Mouse (Mus musculus): Measurements from ENCODE around the gene Herc3.
"Not testable (repeated sequence)": the region's sequence is repeated elsewhere in the genome, so short reads cannot be mapped to it uniquely, and the experiment has no call there.

The Herc3 gene

GRCm38 (mm10) chr6:58859517-58859916 lies 28.3 kb downstream of the Herc3 start:
- no peak for DNase-seq (ENCODE audit: low read depth, low spot score)

DNA sequence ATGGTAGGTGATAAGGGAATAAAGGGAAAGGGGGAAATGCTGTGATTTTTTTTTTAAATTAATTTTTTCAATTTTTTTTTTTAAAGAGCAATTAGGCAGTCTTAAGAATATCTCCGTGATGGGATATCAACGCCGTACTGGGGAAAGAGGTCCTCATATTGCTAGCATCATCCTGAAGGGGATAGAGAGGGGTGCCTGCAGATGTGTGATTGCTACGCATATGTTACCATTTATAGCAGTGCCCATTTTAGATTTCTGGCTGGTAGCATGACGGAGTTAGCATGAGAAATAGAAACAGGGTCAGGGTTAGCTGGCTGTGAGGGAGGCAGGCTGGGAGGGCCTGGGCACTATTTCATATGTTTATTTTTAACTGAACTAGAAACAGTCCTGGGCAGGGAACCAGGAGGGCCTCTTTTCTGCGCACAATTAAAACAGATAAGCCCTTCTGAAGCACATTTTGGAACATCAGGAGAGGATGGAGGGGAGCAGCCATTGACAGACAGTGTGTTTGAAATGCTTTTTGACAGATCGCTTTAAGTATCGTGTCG lies 31.3 kb downstream of the Herc3 start:
- no peak for DNase-seq (ENCODE audit: low read depth, low spot score)

DNA sequence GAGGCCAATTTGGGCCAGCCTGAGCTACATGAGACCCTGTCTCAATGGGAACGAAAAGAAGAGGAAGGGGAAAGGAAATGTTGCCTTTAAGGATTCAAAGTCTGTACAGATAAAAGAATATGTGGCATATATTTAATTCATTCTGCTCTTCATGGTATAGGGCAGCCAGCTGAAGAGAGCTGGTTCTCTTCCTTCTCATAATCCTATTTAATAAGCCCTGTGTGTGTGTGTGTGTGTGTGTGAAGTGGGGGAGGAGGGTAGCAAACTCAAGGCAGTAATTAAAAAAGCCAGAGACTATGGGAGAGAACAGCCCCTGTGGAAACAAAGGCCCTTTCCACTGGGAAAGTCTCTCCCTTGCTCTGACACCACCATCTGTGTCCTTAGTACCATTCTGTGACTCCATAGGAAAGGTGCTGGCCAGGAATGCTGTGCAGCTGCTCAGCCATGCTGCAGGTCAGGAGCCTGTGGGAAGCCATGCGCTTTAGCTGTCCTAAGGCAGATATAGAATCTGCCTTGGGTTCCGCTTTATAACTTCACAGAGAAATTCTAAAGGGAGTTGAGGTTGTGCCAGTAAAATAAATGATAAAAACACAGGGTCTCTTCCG lies 32.5 kb downstream of the Herc3 start:
- DNase-seq (ENCODE audit: low read depth, low spot score) = no peak

DNA sequence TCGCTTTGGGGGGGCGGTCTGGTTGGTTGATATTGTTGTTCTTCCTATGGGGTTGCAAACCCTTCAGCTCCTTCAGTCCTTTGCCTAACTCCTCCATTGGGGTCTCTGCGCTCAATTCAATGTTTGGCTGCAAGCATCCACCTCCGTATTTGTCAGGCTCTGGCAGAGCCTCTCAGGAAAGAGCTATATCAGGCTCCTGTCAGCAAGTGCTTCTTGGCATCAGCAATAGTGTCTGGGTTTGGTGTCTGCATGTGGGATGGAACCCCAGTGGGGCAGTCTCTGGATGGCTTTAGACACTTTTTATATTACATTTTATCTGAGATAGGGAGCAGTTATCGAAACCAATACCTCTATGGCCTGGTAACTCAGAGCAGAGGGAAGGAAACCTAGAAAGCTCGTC lies 36.6 kb downstream of the Herc3 start:
- DNase-seq (ENCODE audit: low read depth, low spot score) = not testable (repeated sequence)

GRCm38 (mm10) chr6:58879572-58879971 lies 48.3 kb downstream of the Herc3 start:
- DNase-seq (ENCODE audit: low read depth, low spot score) = no peak

DNA sequence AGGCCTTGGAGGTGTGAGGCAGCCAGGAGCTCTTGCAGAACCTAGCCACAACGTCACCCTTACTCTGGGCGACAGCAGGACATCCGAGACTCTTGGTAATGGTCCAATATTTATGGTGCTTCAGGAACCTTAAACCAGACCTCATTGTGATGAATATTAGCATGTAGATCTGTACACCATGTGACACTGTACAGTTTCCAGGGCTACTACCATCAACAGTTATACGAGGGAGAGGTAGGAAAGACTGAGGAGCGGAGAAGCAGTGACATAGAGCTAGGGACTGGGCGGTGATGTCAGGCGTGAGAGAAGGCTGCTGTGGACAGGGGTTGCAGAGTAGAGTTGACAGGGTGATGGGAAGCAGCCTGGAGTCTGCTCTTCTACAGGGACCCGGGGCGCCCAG lies 48.7 kb downstream of the Herc3 start:
- DNase-seq (ENCODE audit: low read depth, low spot score) = no peak

- DNase-seq (ENCODE audit: low read depth, low spot score) = peak; percentile 15
Observed at GRCm38 (mm10) chr6:58880861-58881260, 49.6 kb downstream of the Herc3 start.

DNA sequence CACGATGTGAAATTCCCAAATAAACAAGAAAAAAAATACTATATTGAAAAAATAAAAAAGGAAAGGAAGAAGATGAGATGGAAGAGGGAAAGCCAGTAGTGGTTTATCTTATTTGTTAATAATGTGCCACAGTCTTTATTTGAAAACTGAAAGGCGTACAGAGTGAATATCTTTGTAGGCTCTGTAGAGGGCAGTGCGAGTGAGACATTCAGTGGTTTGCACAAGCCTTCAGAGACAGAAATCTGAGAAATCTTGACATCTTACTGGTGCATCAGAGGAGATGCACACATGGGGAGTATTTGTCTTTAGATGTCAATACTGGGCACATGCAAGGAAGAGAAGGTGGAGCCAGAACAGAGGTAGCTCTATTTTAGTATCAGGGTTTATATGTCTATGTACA lies 50.1 kb downstream of the Herc3 start:
- no peak for DNase-seq (ENCODE audit: low read depth, low spot score)

- no peak for DNase-seq (ENCODE audit: low read depth, low spot score)
Observed at GRCm38 (mm10) chr6:58882271-58882670, 51.0 kb downstream of the Herc3 start.

DNA sequence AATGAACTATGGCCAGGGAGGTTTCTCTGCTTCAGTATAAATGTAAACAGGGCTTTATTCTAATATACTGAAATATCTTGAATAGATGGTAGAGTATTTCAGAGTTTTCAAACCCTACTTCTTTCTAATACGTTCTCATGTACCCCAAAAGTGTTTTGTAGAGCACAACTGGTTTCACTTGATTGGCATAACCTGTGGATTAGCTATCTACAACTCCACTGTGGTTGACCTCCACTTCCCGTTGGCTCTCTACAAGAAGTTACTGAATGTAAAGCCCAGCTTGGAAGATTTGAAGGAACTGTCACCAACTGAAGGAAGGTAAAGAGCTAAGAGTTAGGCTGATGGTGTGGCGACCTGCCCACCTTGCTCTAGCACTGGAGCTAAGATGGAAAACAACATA lies 58.7 kb downstream of the Herc3 start:
- no peak for DNase-seq (ENCODE audit: low read depth, low spot score)

- peak; percentile 19 for DNase-seq (ENCODE audit: low read depth, low spot score)
Observed at GRCm38 (mm10) chr6:58893307-58893706, 62.0 kb downstream of the Herc3 start.

GRCm38 (mm10) chr6:58894994-58895393 lies 63.7 kb downstream of the Herc3 start:
- no peak for DNase-seq (ENCODE audit: low read depth, low spot score)

DNA sequence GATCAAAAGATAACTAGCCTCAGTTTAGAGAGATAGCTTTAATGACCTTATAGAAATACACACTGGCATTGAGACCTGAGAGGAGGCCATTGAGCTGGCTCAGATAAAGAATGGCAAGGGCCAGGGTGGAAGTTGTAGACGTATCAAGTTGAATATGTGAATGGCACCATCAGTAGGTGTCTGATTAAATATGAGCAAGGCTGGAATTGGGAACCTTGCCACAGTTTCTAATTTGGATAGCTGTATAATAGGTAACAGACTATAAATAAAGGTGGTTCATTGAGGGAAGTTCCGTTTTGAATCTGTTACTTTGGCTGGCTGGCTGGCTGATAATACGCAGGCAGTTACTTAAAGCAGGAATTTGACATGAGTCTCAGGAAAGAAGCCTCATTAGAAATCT lies 65.4 kb downstream of the Herc3 start:
- no peak for DNase-seq (ENCODE audit: low read depth, low spot score)

- DNase-seq (ENCODE audit: low read depth, low spot score) = no peak
Observed at GRCm38 (mm10) chr6:58899076-58899475, 67.8 kb downstream of the Herc3 start.

GRCm38 (mm10) chr6:58900536-58900935 lies 69.3 kb downstream of the Herc3 start:
- DNase-seq (ENCODE audit: low read depth, low spot score) = no peak

DNA sequence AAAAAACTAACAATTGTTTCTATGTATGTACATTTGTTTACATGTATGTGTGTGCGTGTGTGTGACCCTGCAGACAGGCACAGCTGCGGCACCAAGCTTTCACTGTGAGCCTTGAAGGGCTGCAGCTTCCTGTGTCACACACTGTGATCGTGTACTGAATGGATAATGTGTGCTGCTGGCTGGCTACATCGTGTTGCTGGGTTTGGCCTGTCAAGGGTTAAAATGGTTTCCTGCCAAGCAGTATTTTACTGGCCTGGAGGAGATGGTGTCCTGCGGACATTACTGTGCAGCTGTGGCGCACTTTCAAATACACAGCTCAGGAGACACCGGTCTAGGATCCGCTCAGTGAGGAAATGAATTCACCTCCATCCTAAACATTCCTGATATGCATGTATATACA lies 71.9 kb downstream of the Herc3 start:
- DNase-seq (ENCODE audit: low read depth, low spot score) = no peak

DNA sequence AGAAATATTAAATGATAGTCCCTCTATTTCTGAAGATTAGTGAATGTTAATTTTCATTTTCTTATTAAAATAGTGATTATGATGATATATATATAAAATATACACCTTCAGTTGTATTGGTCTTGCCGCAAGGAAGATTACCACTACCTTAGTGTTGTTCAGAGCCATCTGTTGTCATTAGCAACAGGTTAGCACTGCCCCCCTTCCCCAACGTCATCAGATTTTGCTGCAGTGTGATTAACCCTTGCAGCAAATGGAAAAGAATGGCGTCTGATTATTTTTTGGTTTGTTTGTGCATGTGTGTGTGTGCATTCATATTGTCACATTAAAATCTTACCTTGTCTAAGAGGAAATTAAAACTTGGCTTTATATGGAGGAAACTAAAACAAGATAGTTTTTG lies 73.3 kb downstream of the Herc3 start:
- no peak for DNase-seq (ENCODE audit: low read depth, low spot score)

- DNase-seq (ENCODE audit: low read depth, low spot score) = no peak
Observed at GRCm38 (mm10) chr6:58906852-58907261, 75.6 kb downstream of the Herc3 start, which contains the start of gene Nap1l5. Gene Nap1l5 (minus strand): TSS chr6:58907076.

DNA sequence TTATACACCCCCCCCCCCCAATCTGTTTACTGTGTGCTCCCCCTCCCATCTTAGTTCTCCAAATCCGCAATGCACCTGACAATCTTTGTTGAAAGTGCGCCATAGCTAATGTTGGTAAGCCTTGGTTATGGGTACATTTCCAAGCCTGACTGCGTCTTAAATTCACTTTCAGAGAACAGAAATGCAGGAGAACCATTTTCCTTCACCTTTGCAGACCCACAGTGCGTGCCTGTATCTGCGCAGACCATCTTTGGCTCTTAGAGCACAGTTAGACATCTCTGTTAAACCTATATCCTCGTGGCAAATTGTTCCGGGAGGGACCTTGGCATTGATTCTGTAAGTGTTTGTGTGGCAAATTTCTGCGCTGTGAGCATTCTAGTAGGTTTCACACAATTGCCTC lies 76.1 kb downstream of the Herc3 start:
- no peak for DNase-seq (ENCODE audit: low read depth, low spot score)

GRCm38 (mm10) chr6:58907791-58908190 lies 76.5 kb downstream of the Herc3 start:
- DNase-seq (ENCODE audit: low read depth, low spot score) = no peak

DNA sequence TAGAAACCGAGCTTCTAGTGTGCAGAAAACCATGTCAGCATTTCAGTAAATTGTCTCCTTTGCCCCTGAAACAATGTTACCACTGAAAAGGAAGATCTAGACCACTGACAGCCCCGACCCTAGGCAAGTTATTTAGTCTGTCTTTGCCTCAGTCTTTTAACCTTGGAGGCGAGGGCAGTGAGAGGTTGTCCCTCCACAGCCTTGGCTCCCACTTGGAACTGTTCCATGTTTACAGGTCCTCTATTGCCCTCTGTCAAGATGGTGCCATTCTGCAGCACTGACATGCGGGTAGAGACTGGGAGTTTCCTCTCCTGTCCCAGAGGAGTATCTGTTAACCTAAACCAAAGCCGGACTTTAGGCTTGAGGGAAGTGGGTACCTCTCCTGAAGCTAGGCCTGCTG lies 81.6 kb downstream of the Herc3 start:
- DNase-seq (ENCODE audit: low read depth, low spot score) = no peak

- DNase-seq (ENCODE audit: low read depth, low spot score) = no peak
Observed at GRCm38 (mm10) chr6:58913551-58913950, 82.3 kb downstream of the Herc3 start.

DNA sequence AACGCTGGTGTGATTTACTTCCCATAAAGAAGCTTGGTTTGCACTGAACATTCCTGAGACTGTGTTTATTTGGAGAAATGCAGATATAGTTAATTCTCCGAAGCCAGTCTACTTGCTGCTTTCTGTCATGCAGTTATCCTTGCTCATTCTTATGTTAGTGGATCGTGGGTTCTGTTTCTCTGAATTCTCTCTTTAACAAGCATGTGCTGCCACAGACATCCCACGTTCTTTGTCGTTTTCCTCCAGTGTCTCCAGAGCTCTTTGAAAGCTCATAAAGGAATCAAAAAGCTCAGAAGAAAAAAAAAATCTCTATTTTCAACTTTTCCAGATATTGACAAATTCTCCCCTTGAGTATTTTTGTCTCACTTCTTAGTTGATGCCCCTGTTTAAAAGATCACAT lies 82.7 kb downstream of the Herc3 start:
- no peak for DNase-seq (ENCODE audit: low read depth, low spot score)

- no peak for DNase-seq (ENCODE audit: low read depth, low spot score)
Observed at GRCm38 (mm10) chr6:58916498-58916897, 85.2 kb downstream of the Herc3 start.

Measured in CD4-positive, CD25-positive, alpha-beta regulatory T cell, adult 2 months (primary cell).